Mouse (Mus musculus) liver, embryonic 12.5 days (tissue): Measurements from ENCODE around the gene Tjap1. TPM values are rescaled to one million over a fixed set of nuclear protein-coding genes. Genes with fewer than 3 reads are reported as not detected.

ENCODE experiments used
- ATAC-seq: fragments of 200-750 bp; cut with Nextera tagmentation; 2 replicates; pipeline ENCODE4 v1.8.0; 2017; ENCODE audit warnings: moderate number of reproducible peaks, mild to moderate bottlenecking, moderate library complexity
- H3K27ac ChIP-seq: fragments of 300-500 bp; sonication (generic); 2 replicates; pipeline ENCODE4 v1.5.1; 2016; ENCODE audit warnings: mild to moderate bottlenecking
- H3K27me3 ChIP-seq: fragments of 300-500 bp; sonication (generic); replicated peaks from 2 replicates; pipeline ENCODE4 v1.6.1; 2016; ENCODE audit warnings: mild to moderate bottlenecking, moderate library complexity
- H3K36me3 ChIP-seq: fragments of 300-500 bp; sonication (generic); 2 replicates; pipeline ENCODE4 v1.6.1; 2016; ENCODE audit warnings: mild to moderate bottlenecking, moderate library complexity
- H3K4me1 ChIP-seq: fragments of 300-500 bp; sonication (generic); 2 replicates; pipeline ENCODE4 v1.6.1; 2016
- H3K4me2 ChIP-seq: fragments of 300-500 bp; sonication (generic); 2 replicates; pipeline ENCODE4 v1.6.1; 2016; ENCODE audit warnings: mild to moderate bottlenecking, moderate library complexity
- H3K4me3 ChIP-seq: fragments of 300-500 bp; sonication (generic); 2 replicates; pipeline ENCODE4 v1.5.1; 2016; ENCODE audit warnings: mild to moderate bottlenecking, moderate library complexity
- H3K9ac ChIP-seq: fragments of 300-500 bp; sonication (generic); 2 replicates; pipeline ENCODE4 v1.6.1; 2016; ENCODE audit warnings: mild to moderate bottlenecking, moderate library complexity
- H3K9me3 ChIP-seq: fragments of 300-500 bp; sonication (generic); replicated peaks from 2 replicates; pipeline ENCODE4 v1.6.1; 2016; ENCODE audit warnings: mild to moderate bottlenecking, moderate library complexity
- WGBS: fragments of 180-500 bp; shearing (Covaris S2); methylation state at CpG from one replicate; pipeline ENCODE4 v1.1.7; 2016; ENCODE audit not compliant: insufficient replicate concordance; 5-methylcytosine and 5-hydroxymethylcytosine counted together
- polyA plus RNA-seq: library from polyadenylated mRNA; unstranded; fragments of >200 nt; fragmentation: Nextera tagmentation; extraction: Ambion mirVana; gene quantifications from 2 replicates; pipeline ENCODE4 v1.2.1, GENCODE M21; 2016

Tjap1 gene
- polyA plus RNA-seq, 1 experiment from 2014 or later: 17.4 TPM

GRCm38 (mm10) chr17:46265918-46266618, 16.8 kb downstream of the Tjap1 start:
- ATAC-seq: peak; percentile 36; the same call in 1 of the 2 replicates
- Histone ChIP-seq H3K4me2 (no peak overlapping the region), H3K4me3 (no peak overlapping the region), H3K9ac (no peak overlapping the region), H3K4me1 (0 out of 2 replicates have a peak, but pooled peaks cover 5% of the 10 kb centered on the region), H3K9me3 (no peaks in the 10 kb centered on the region), H3K27ac (no peak overlapping the region), H3K36me3 (peaks cover 94% of the 10 kb centered on the region), H3K27me3 (no peaks in the 10 kb centered on the region)
- WGBS: 34% methylated on average over 14 of the region's 14 CpGs

GRCm38 (mm10) chr17:46265502-46265901, 17.3 kb downstream of the Tjap1 start:
- 85% methylated on average over 12 of the region's 12 CpGs for WGBS

GRCm38 (mm10) chr17:46262201-46262694, 20.6 kb downstream of the Tjap1 start:
- Histone ChIP-seq H3K27ac (no peak overlapping the region), H3K4me3 (no peak overlapping the region), H3K9me3 (no peaks in the 10 kb centered on the region), H3K36me3 (peaks cover 98% of the 10 kb centered on the region), H3K9ac (no peak overlapping the region), H3K4me2 (no peak overlapping the region), H3K27me3 (no peaks in the 10 kb centered on the region), H3K4me1 (0 out of 2 replicates have a peak, but pooled peaks cover 5% of the 10 kb centered on the region)
- WGBS: 91% methylated on average over 5 of the region's 5 CpGs
- no peak for ATAC-seq

More at GRCm38 (mm10) chr17:46265502-46265901, 17.3 kb downstream of the Tjap1 start:
- Histone ChIP-seq H3K4me3 (no peak overlapping the region), H3K9me3 (no peaks in the 10 kb centered on the region), H3K36me3 (peaks cover 94% of the 10 kb centered on the region), H3K9ac (no peak overlapping the region), H3K27ac (no peak overlapping the region), H3K4me1 (0 out of 2 replicates have a peak, but pooled peaks cover 5% of the 10 kb centered on the region), H3K4me2 (no peak overlapping the region), H3K27me3 (no peaks in the 10 kb centered on the region)
- ATAC-seq: 0 out of 2 replicates have a peak, but pooled peaks have one; percentile 14

DNA sequence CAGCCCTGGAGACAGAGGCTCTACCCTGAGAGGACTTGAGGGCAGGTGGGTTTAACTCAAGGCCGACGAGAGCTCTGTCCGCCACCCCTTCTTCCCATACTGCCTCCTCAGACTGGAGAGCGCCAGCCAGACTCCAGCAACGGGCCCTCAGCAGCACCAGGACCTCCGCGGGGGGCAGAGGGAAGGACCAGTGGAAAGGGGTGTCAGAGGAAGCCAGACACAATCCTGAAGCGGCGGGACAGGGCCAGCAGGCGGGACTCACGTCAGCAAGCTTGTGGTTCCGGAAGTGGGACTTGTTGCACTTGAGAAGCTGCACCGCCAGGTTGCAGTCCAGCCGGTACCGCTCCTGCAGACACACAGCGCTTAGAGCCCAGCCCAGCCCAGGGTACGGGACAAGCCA, 23.2 kb downstream of the Tjap1 start:
- Histone ChIP-seq H3K4me1 (peaks cover under 1% of the 10 kb centered on the region; the same call in 1 of the 2 replicates), H3K36me3 (peaks cover 75% of the 10 kb centered on the region), H3K27me3 (peaks cover 24% of the 10 kb centered on the region), H3K27ac (no peak overlapping the region), H3K9me3 (no peaks in the 10 kb centered on the region), H3K4me2 (no peak overlapping the region), H3K4me3 (no peak overlapping the region), H3K9ac (no peak overlapping the region)
- WGBS: 85% methylated on average over 17 of the region's 17 CpGs
- no peak for ATAC-seq

DNA sequence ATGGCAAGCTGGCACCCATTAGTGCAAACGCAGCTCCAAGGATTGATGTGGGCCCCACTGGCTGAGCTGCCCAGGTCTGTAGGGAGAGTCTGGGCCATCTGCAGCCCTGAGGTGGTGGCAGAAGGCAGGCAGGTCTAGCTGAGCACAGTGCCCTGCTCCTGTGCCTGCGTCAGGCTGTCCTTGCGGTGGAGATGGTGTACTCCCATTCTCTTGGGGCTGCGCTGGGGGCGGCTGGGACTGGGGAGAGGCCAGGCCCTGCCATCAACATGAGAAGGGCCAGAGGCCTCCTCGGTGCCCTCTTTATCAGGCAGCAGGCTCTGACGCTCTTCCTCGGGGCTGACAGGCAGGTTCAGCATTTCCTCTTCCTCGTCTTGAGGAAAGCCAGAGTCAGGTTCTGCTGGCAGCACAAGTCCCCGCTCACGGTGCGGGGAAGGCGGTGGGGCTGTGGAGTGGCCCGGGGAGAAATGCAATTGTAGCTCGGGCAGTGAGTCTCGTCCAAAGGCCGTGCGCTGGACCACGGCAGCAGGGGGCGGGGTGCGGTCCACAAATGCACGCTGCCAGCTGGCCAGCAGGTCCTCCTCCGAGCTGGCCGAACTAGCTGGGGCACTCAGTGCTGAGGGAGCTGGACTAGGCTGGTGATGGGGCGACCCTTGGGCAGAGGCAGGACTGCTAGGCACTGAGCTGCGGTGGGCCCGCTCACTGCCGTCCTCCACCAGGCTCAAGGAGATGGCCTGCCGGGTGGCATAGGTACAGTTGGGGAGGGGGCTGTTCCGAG, 24.4 kb downstream of the Tjap1 start:
- 79% methylated on average over 30 of the region's 30 CpGs for WGBS
- no peak overlapping the region for H3K4me3 ChIP-seq
- peaks cover 36% of the 10 kb centered on the region for H3K27me3 ChIP-seq
- H3K4me2 ChIP-seq: no peak overlapping the region
- H3K27ac ChIP-seq: no peak overlapping the region
- H3K9me3 ChIP-seq: no peaks in the 10 kb centered on the region
- no peak overlapping the region for H3K9ac ChIP-seq
- ATAC-seq: no peak
- peaks cover 13% of the 10 kb centered on the region for H3K4me1 ChIP-seq
- peaks cover 63% of the 10 kb centered on the region for H3K36me3 ChIP-seq

GRCm38 (mm10) chr17:46255147-46255546, 27.7 kb downstream of the Tjap1 start:
- no peak for ATAC-seq
- H3K4me1 ChIP-seq: peaks cover 22% of the 10 kb centered on the region
- no peaks in the 10 kb centered on the region for H3K9me3 ChIP-seq
- no peak overlapping the region for H3K27ac ChIP-seq
- peaks cover 53% of the 10 kb centered on the region for H3K36me3 ChIP-seq
- H3K27me3 ChIP-seq: peaks cover 38% of the 10 kb centered on the region
- 27% methylated on average over 6 of the region's 6 CpGs for WGBS
- no peak overlapping the region for H3K4me3 ChIP-seq
- H3K9ac ChIP-seq: no peak overlapping the region
- H3K4me2 ChIP-seq: no peak overlapping the region

GRCm38 (mm10) chr17:46254106-46254505, 28.7 kb downstream of the Tjap1 start:
- Histone ChIP-seq H3K27me3 (peaks cover 38% of the 10 kb centered on the region), H3K4me2 (peak overlapping the region; percentile 99), H3K4me1 (peaks cover 30% of the 10 kb centered on the region), H3K36me3 (peaks cover 53% of the 10 kb centered on the region), H3K4me3 (peak overlapping the region; percentile 68), H3K27ac (no peak overlapping the region), H3K9ac (peak overlapping the region; percentile 60), H3K9me3 (no peaks in the 10 kb centered on the region)
- 0 out of 2 replicates have a peak, but pooled peaks have one; percentile 4 for ATAC-seq
- WGBS: 2% methylated on average over 43 of the region's 54 CpGs

- Histone ChIP-seq H3K4me3 (peak within 1 kb of the TSS; percentile 68), H3K9ac (peak within 1 kb of the TSS; percentile 60), H3K27ac (no peak within 1 kb of the TSS), H3K4me2 (peak within 1 kb of the TSS; percentile 99), H3K36me3 (peaks cover 51% of the 10 kb centered on the region), H3K27me3 (peaks cover 38% of the 10 kb centered on the region), H3K9me3 (no peaks in the 10 kb centered on the region), H3K4me1 (peaks cover 36% of the 10 kb centered on the region)
- ATAC-seq: peak; percentile 63
- WGBS: 2% methylated on average over 46 of the region's 48 CpGs
Measured at GRCm38 (mm10) chr17:46253452-46254084, 29.3 kb downstream of the Tjap1 start, which contains the start of gene Lrrc73. Gene Lrrc73 (plus strand): TSS chr17:46253531.

- H3K4me1 ChIP-seq: peaks cover 39% of the 10 kb centered on the region
- peak overlapping the region; percentile 60 for H3K9ac ChIP-seq
- peaks cover 38% of the 10 kb centered on the region for H3K27me3 ChIP-seq
- no peak overlapping the region for H3K27ac ChIP-seq
- peak overlapping the region; percentile 99 for H3K4me2 ChIP-seq
- H3K4me3 ChIP-seq: peak overlapping the region; percentile 68
- no peak for ATAC-seq
- H3K36me3 ChIP-seq: peaks cover 44% of the 10 kb centered on the region
- no peaks in the 10 kb centered on the region for H3K9me3 ChIP-seq
- WGBS: 34% methylated on average over 14 of the region's 14 CpGs
Measured at GRCm38 (mm10) chr17:46252571-46253451, 30.0 kb downstream of the Tjap1 start.

DNA sequence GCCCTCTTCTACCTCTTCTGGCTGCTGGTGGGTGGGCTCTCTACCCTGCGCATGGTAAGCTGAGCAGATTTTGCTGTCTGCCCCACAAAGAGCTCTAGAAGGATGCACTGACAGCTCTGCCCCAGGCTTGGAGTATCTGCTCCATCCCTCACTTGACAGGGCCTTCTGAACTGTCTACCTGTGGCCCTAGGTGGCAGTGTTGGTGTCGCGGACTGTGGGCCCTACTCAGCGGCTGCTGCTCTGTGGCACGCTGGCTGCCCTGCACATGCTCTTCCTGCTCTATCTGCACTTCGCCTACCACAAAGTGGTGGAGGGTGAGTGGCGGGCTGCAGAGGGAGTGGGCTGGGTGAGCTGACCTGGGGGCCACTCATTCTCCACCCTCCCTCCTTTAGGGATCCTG, 31.7 kb downstream of the Tjap1 start:
- no peak overlapping the region for H3K4me3 ChIP-seq
- no peak for ATAC-seq
- H3K9me3 ChIP-seq: no peaks in the 10 kb centered on the region
- peaks cover 49% of the 10 kb centered on the region for H3K4me1 ChIP-seq
- H3K27ac ChIP-seq: no peak overlapping the region
- WGBS: 74% methylated on average over 7 of the region's 7 CpGs
- no peak overlapping the region for H3K9ac ChIP-seq
- peaks cover 39% of the 10 kb centered on the region for H3K36me3 ChIP-seq
- H3K27me3 ChIP-seq: peaks cover 29% of the 10 kb centered on the region
- no peak overlapping the region for H3K4me2 ChIP-seq

DNA sequence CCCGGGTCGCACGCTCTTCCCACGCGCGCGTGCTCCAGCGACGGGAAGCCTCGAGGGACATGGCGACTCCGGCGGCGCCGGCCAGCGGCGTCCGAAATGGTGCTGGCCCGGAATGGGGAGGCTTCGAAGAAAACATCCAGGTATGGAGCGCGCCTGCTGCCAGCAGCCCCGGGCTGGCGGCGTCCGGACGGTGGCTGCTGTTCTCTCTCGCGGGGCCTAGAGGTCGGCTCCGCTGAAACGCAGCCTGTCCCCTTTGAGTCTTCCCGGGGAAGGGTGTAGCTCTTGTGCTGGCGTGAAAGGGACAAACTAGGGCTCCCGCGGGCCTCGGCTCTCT, 34.7 kb downstream of the Tjap1 start:
- peak overlapping the region; percentile 98 for H3K4me3 ChIP-seq
- H3K4me2 ChIP-seq: peak overlapping the region; percentile 89
- WGBS: under 1% methylated on average over 37 of the region's 37 CpGs
- no peaks in the 10 kb centered on the region for H3K27me3 ChIP-seq
- peaks cover 36% of the 10 kb centered on the region for H3K4me1 ChIP-seq
- peak overlapping the region; percentile 94 for H3K9ac ChIP-seq
- H3K36me3 ChIP-seq: peaks cover 69% of the 10 kb centered on the region
- H3K9me3 ChIP-seq: no peaks in the 10 kb centered on the region
- H3K27ac ChIP-seq: peak overlapping the region; percentile 80
- peak; percentile 60 for ATAC-seq
